Mouse (Mus musculus) lung, postnatal 10 days (tissue): ENCODE results near the gene Pde4d.
A peak's percentile ranks its signal among the peaks of the same experiment; 100 is the strongest.

Experiments used
- DNase-seq: peaks from one replicate; pipeline ENCODE4 v3.0.0; 2021

The Pde4d gene

DNA sequence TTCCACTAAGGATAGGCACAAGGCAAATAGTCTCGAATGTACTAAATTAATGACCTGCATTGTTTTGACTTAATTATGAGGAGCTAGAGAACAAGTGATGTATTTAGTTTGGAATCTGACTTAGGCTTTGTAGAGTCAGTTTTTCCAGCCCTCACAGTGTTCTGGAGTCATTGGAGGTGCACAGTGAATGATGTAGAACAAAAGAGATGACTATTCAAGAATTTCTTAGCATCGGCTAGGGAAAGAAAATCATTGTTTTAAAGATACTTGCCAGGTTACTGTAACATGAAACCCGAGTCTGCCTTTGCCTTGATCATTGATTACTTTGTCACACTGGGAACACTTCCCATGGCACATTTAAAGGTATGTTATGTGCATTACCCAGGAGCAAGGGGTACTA, 1089.6 kb downstream of the Pde4d start:
- no peak for DNase-seq

- no peak for DNase-seq
These were observed 1094.9 kb downstream of the Pde4d start for GRCm38 (mm10) chr13:109544646-109545045.

- DNase-seq: no peak
These were observed 1096.6 kb downstream of the Pde4d start for GRCm38 (mm10) chr13:109546337-109546736.

- DNase-seq: no peak
These were observed 1097.3 kb downstream of the Pde4d start for GRCm38 (mm10) chr13:109547006-109547587.

- DNase-seq: peak; percentile 88
These were observed 1098.0 kb downstream of the Pde4d start for GRCm38 (mm10) chr13:109547700-109548099.

- peak; percentile 21 for DNase-seq
These were observed 1098.5 kb downstream of the Pde4d start for GRCm38 (mm10) chr13:109548263-109548662.

GRCm38 (mm10) chr13:109548771-109549555, 1099.2 kb downstream of the Pde4d start:
- no peak for DNase-seq

DNA sequence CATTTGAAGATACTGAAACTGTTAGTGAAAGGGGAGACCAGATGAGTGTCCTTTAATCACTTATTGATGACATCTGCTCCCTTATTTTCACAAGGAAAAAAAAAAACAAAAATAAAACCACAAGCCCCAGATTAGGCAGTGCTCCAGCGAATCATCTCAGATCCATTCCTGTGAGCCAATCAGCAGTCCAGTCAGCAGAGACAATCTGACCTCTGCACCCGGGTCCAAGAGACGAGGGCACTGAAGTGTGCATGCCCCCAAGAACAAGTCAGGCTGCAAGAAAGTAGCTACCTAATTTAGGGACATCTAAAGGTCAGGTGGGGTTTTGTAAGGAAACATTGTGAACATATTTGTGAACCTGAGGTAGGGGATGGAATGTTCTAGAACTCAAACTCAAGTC, 1102.1 kb downstream of the Pde4d start:
- no peak for DNase-seq

DNA sequence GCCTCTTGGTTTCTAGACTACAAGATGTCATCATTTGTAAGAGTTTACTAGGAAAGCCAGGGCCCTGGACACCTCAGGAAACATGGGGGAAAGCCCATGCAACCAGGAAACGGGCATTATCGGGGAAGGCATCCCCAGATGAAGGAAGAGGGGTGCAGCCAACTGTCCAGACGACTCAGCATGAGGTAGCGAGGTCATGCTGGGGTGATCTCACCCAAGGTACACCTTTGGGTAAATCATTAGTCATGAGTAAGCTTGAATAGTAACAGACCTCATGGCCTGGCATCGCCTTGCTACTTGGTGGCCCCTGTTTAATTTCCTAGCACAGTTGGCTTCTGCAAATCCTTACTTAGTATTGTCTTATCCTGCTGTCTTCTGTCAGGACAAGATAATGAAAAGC, 1105.8 kb downstream of the Pde4d start:
- DNase-seq: no peak

DNA sequence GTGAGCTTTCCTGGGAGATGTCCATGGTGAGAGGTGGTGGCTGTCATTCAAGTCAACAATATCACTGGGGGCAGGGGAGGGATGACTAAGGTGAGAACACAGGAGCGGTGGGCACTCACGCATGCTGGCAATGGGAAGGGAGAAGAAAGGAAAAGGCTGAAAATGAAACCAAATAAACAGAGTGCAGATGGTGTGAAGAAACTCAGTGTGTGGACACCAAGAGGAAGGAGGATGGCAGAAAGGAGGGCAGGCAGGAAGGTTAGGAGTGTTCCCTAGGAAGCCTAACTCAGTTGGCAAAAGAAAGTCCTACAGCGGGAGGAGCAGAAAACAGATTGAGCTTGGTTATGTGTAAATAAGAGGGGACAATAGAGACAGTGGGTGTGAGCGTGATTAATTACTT, 1107.1 kb downstream of the Pde4d start:
- no peak for DNase-seq

DNA sequence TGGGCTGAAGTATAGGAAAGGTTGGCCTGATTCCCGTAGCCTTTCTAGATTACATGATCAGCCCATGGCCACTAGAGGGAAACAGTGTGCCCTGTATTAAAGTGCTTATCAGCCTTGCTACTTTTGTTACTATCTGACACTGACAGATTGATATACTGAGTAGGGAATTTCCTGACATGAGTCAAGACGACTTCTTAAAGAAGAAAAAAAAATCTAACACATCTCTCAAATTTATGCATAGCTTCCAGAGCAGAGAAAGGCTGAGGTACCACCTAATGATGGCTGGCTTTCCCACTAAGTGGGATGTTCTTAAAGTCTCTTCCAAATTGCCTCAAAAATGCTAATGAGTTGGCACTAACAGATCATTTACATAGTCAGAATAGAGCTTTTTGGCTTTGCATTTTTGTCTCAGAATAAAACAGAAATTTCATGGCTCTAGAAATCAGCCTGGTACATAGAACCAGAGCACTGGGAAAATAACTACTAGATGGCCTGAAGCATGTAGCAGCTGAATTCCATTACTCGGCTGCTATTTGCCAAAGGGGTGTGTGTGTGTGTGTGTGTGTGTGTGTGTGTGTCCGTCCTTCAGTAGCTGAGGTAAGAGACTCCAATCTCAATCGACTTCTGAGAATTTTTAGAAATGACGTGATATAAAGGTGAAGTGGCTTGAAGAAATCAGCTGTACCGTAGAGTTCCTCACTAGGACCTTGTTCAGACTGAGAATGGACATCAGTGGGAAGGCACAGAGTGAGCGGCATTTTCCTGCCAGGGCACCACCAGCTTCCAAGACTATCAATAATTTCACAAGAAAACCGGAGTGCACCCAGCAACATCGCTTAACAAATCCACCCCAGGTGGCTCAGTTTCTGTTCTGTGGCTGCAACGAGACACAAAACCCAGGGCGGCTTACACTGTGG, 1108.9 kb downstream of the Pde4d start:
- DNase-seq: peak; percentile 51

- no peak for DNase-seq
These were observed 1110.5 kb downstream of the Pde4d start for GRCm38 (mm10) chr13:109560261-109560660.

DNA sequence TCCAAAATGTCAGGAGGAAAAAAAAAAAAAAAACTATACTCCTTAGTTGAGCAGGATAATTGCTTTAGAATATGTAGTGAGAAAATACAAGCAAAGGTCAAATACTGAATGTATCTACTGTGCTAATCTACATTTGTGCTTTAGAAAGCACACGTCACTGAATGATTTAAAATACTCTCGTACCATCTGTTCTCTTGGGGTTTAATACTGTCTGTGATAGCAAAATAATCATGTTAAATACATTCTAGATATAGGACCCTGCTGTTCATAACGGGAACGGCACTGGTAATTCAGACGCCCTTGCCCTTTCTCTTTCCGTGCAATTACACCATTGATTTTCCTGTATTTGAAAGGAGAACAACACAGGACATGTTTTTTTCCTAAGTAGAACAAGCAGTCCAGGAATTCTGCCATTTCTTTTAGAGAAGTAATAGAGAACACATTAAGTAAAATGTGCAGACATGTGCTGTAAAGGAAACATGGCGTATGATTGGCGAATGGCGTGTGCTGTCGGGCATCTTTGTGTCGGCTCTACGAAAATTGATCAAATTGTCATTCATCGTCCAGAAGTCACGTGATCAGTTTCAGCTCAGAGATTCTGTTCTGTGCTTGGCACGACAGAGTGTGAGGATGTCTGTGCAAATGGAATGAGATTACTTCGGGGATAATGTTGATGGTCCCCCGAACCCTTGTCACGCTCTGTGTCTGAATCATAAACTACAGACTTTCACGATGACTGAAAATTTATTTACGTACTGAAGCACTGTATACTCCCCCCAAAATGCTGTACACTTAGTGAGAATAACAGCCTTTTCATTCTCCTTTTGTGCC, 1119.1 kb downstream of the Pde4d start:
- DNase-seq: no peak

GRCm38 (mm10) chr13:109569491-109569890, 1119.7 kb downstream of the Pde4d start:
- DNase-seq: no peak

- DNase-seq: no peak
These were observed 1127.0 kb downstream of the Pde4d start for GRCm38 (mm10) chr13:109576725-109577124.

GRCm38 (mm10) chr13:109577454-109577853, 1127.7 kb downstream of the Pde4d start:
- peak; percentile 7 for DNase-seq

GRCm38 (mm10) chr13:109577901-109578300, 1128.2 kb downstream of the Pde4d start:
- no peak for DNase-seq

- no peak for DNase-seq
These were observed 1131.7 kb downstream of the Pde4d start for GRCm38 (mm10) chr13:109581284-109582070.

- no peak for DNase-seq
These were observed 1140.3 kb downstream of the Pde4d start for GRCm38 (mm10) chr13:109590048-109590447.

DNA sequence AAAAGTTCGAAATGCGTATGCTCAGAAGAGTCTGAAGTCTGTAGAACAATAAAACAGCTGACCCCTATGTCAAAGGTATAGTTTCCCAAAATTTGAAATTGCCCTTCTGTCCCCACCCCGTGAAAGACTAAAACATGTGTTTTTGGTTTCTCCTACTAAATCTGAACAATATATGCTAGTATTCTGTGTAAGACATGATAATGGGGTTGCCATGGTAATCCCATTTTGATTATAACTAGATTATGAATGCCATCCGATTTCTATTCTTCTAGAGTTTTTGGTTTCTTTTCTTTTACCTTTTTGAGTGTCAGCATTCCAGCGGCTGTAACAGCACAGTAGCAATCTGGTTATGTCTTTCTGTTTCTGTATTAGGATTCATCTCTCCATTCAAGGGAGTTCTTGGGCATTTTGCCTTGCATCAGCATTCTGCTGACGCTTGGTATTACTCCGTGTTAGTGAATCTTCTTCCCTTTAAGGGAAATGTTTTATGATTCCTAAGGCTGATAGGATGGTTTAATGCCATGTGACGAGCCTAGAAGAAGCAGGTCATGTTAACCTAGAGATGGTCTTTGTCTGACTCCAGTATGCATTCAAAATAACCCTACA, 1142.5 kb downstream of the Pde4d start:
- DNase-seq: no peak

- DNase-seq: no peak
These were observed 1150.0 kb downstream of the Pde4d start for GRCm38 (mm10) chr13:109599711-109600110.
